Mouse (Mus musculus): ENCODE results near the gene Caprin1. TPM values are rescaled to one million over a fixed set of nuclear protein-coding genes. Genes with fewer than 3 reads are reported as not detected.

Caprin1 gene
- polyA plus RNA-seq, 2 experiments = 71.3 to 118 TPM

GRCm38 (mm10) chr2:103785735-103786134 is 11.7 kb downstream of the Caprin1 start:
- H3K4me3 ChIP-seq (ENCODE audit: insufficient read depth in 1 of 2, low read depth in 2 of 2, low read length in 2 of 2) = no peak overlapping the region
- 83% methylated on average over 1 of the region's 1 CpGs for WGBS (ENCODE audit: insufficient replicate concordance)
- H3K36me3 ChIP-seq (replicated peaks; ENCODE audit: control insufficient read depth, insufficient read depth, low read depth) = peaks cover 29% of the 10 kb centered on the region
- ATAC-seq (ENCODE audit: insufficient read depth) (no peak), DNase-seq (ENCODE audit: low read depth in 3 of 3, low spot score in 3 of 3) (no peak)
- H3K4me2 ChIP-seq (ENCODE audit: low read depth) = no peak overlapping the region
- H3K9ac ChIP-seq (replicated peaks) = no peak overlapping the region
- no peaks in the 10 kb centered on the region for H3K27me3 ChIP-seq (ENCODE audit: control insufficient read depth, insufficient read depth, low read length)
- H3K9me3 ChIP-seq (ENCODE audit: control insufficient read depth, low read length) = no peaks in the 10 kb centered on the region
- no peak overlapping the region for H3K27ac ChIP-seq
- peaks cover 0 to 2% of the 10 kb centered on the region in 2 experiments; a peak in 2 of 4 replicates for H3K4me1 ChIP-seq (replicated peaks; ENCODE audit: control insufficient read depth in 2 of 2, insufficient read depth in 2 of 2, low read length in 1 of 2)
- TF ChIP-seq CTCF (IDR thresholded peaks at IDR 0.05; ENCODE audit: low read depth) (no peak), EP300 (IDR thresholded peaks at IDR 0.05; ENCODE audit: low read depth) (no peak)

GRCm38 (mm10) chr2:103784621-103785020 is 12.8 kb downstream of the Caprin1 start:
- WGBS (ENCODE audit: insufficient replicate concordance) = 77% methylated on average over 4 of the region's 4 CpGs
- no peak for ATAC-seq (ENCODE audit: insufficient read depth)
- Histone ChIP-seq H3K27ac (no peak overlapping the region), H3K4me2 (ENCODE audit: low read depth) (no peak overlapping the region), H3K9me3 (ENCODE audit: control insufficient read depth, low read length) (no peaks in the 10 kb centered on the region), H3K27me3 (ENCODE audit: control insufficient read depth, insufficient read depth, low read length) (no peaks in the 10 kb centered on the region), H3K9ac (replicated peaks) (no peak overlapping the region), H3K4me3 (ENCODE audit: insufficient read depth in 1 of 2, low read depth in 2 of 2, low read length in 2 of 2) (no peak overlapping the region), H3K36me3 (replicated peaks; ENCODE audit: control insufficient read depth, insufficient read depth, low read depth) (peaks cover 33% of the 10 kb centered on the region), H3K4me1 (replicated peaks; ENCODE audit: control insufficient read depth in 2 of 2, insufficient read depth in 2 of 2, low read length in 1 of 2) (no peaks in the 10 kb centered on the region)
- peak in 1 of 3 experiments; percentile 40 for DNase-seq (ENCODE audit: low read depth in 3 of 3, low spot score in 3 of 3)
- TF ChIP-seq CTCF (IDR thresholded peaks at IDR 0.05; ENCODE audit: low read depth) (peak; percentile 78), EP300 (IDR thresholded peaks at IDR 0.05; ENCODE audit: low read depth) (no peak)

DNA sequence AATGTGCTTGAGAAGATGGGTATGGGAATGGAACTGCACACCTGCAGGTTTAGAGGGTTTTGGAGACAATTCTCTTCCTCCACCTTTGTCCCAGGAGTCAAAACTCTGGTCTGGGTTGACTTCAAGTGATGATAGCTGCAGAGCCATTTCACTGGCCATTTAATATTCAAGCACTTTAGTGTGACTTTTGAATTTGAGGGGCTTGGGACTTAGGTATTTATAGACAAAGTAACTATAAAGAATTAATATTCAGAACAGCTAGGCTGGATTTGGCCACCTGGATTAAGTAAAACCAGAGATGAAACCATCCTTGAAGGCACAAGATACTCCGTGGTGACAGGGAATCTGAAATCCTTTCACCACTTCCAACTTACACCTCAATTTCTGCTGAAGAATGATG is 35.0 kb downstream of the Caprin1 start:
- ATAC-seq (ENCODE audit: insufficient read depth) = no peak
- H3K4me2 ChIP-seq (ENCODE audit: low read depth) = peak overlapping the region; percentile 97
- no peak overlapping the region for H3K27ac ChIP-seq
- DNase-seq (ENCODE audit: low read depth in 3 of 3, low spot score in 3 of 3) = no peak
- H3K9me3 ChIP-seq (ENCODE audit: control insufficient read depth, low read length) = no peaks in the 10 kb centered on the region
- TF ChIP-seq EP300 (IDR thresholded peaks at IDR 0.05; ENCODE audit: low read depth) (no peak), CTCF (IDR thresholded peaks at IDR 0.05; ENCODE audit: low read depth) (no peak)
- H3K9ac ChIP-seq (replicated peaks) = no peak overlapping the region
- H3K27me3 ChIP-seq (ENCODE audit: control insufficient read depth, insufficient read depth, low read length) = no peaks in the 10 kb centered on the region
- H3K4me3 ChIP-seq (ENCODE audit: insufficient read depth in 1 of 2, low read depth in 2 of 2, low read length in 2 of 2) = no peak overlapping the region
- H3K4me1 ChIP-seq (replicated peaks; ENCODE audit: control insufficient read depth in 2 of 2, insufficient read depth in 2 of 2, low read length in 1 of 2) = peaks cover 11 to 12% of the 10 kb centered on the region in 2 experiments; a peak in 3 of 4 replicates
- H3K36me3 ChIP-seq (replicated peaks; ENCODE audit: control insufficient read depth, insufficient read depth, low read depth) = peaks cover 19% of the 10 kb centered on the region
- 39% methylated on average over 1 of the region's 1 CpGs for WGBS (ENCODE audit: insufficient replicate concordance)

DNA sequence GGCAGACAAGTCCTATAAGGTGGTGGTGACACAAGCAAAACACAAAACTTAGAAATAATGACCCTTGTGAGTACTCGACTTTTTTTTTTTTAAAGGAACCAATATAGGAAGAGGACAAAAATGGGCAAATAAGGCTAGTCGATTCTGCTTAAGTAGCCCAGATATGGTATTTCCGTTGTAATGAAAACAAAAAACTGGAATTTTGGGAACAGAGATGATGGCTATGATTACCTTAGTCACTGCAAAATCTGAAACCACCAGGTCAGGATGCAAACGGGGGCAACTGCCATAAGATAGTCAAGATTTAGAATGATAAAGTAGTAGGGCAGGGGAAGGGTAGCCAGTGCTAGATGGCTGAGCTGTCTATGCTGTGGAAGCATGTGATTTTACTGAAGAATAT is 35.5 kb downstream of the Caprin1 start:
- no peak overlapping the region for H3K27ac ChIP-seq
- TF ChIP-seq EP300 (IDR thresholded peaks at IDR 0.05; ENCODE audit: low read depth) = no peak
- TF ChIP-seq CTCF (IDR thresholded peaks at IDR 0.05; ENCODE audit: low read depth) = no peak
- H3K9me3 ChIP-seq (ENCODE audit: control insufficient read depth, low read length) = no peaks in the 10 kb centered on the region
- peaks cover 11 to 12% of the 10 kb centered on the region in 2 experiments; a peak in 3 of 4 replicates for H3K4me1 ChIP-seq (replicated peaks; ENCODE audit: control insufficient read depth in 2 of 2, insufficient read depth in 2 of 2, low read length in 1 of 2)
- DNase-seq (ENCODE audit: low read depth in 3 of 3, low spot score in 3 of 3) = no peak
- H3K9ac ChIP-seq (replicated peaks) = no peak overlapping the region
- peaks cover 18% of the 10 kb centered on the region for H3K36me3 ChIP-seq (replicated peaks; ENCODE audit: control insufficient read depth, insufficient read depth, low read depth)
- peak overlapping the region; percentile 97 for H3K4me2 ChIP-seq (ENCODE audit: low read depth)
- 16% methylated on average over 4 of the region's 4 CpGs for WGBS (ENCODE audit: insufficient replicate concordance)
- H3K27me3 ChIP-seq (ENCODE audit: control insufficient read depth, insufficient read depth, low read length) = no peaks in the 10 kb centered on the region
- ATAC-seq (ENCODE audit: insufficient read depth) = no peak
- peak overlapping the region in 1 of 2 experiments; percentile 81; a peak in 2 of 4 replicates for H3K4me3 ChIP-seq (ENCODE audit: insufficient read depth in 1 of 2, low read depth in 2 of 2, low read length in 2 of 2)

DNA sequence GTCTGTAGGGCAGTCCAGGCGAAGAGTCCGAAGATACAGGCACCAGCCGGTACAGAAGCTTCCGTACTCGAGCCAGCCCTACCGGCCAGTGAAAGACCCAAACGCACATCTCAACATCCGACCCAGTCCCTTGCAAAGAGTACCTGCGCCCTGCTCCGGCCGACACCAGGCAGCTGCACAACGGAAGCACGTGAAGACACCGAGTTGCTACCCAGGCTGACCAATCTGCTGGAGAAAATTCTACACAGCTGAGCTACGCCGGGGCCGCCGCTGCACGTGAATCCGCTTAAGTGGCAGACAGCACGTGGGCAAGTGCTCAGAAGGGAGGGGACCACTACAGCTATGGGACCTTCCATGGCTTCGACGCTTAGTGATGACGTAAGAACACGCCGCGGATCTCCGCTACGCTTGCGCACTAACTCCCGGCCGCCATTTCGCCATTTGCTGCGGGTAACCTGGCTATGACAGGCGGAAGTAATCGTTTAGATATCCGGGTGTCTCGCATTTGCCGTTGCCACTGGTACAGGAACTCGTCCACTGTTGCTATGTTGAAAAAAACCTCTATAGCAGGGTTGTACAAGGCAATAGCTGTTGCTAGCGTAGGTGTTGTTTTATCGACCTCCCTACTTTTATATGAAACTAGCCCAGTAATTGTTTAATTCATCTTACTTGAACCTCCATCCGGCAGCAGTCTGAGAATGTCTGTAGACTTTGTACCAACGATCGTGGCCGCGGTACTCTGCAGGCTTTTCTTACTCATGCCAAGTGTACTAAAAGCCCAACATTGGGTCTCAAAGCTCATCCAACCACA is 36.3 kb downstream of the Caprin1 start, which contains the start of gene Nat10:
Nat10 (minus strand) TSS at position 365 of the 811 bp plus-strand sequence.
- peaks cover 11 to 12% of the 10 kb centered on the region in 2 experiments; a peak in 3 of 4 replicates for H3K4me1 ChIP-seq (replicated peaks; ENCODE audit: control insufficient read depth in 2 of 2, insufficient read depth in 2 of 2, low read length in 1 of 2)
- H3K36me3 ChIP-seq (replicated peaks; ENCODE audit: control insufficient read depth, insufficient read depth, low read depth) = peaks cover 10% of the 10 kb centered on the region
- H3K9ac ChIP-seq (replicated peaks) = peak within 1 kb of the TSS; percentile 69
- WGBS (ENCODE audit: insufficient replicate concordance) = under 1% methylated on average over 47 of the region's 47 CpGs
- peak within 1 kb of the TSS; percentile 97 for H3K4me2 ChIP-seq (ENCODE audit: low read depth)
- no peaks in the 10 kb centered on the region for H3K9me3 ChIP-seq (ENCODE audit: control insufficient read depth, low read length)
- peak within 1 kb of the TSS; percentile 81 to 96 for H3K4me3 ChIP-seq (ENCODE audit: insufficient read depth in 1 of 2, low read depth in 2 of 2, low read length in 2 of 2)
- peak within 1 kb of the TSS; percentile 69 for H3K27ac ChIP-seq
- no peaks in the 10 kb centered on the region for H3K27me3 ChIP-seq (ENCODE audit: control insufficient read depth, insufficient read depth, low read length)
- DNase-seq (ENCODE audit: low read depth in 3 of 3, low spot score in 3 of 3) (peak; percentile 95 to 97 (median 95)), ATAC-seq (ENCODE audit: insufficient read depth) (peak; percentile 95)
- TF ChIP-seq CTCF (IDR thresholded peaks at IDR 0.05; ENCODE audit: low read depth) (no peak; the same call in 1 of the 2 replicates), EP300 (IDR thresholded peaks at IDR 0.05; ENCODE audit: low read depth) (peak; percentile 47; the same call in 1 of the 2 replicates)
